Mouse (Mus musculus) cerebellum, adult 2 months (tissue): ENCODE measurements around the gene Klhl7. TPM values are rescaled to one million over a fixed set of nuclear protein-coding genes. Genes with fewer than 3 reads are reported as not detected.
A peak's percentile ranks its signal among the peaks of the same experiment; 100 is the strongest.

Experiments used
- DNase-seq, 2 experiments: peaks; one replicate each; pipeline ENCODE4 v3.0.0; 2021
- H3K27ac ChIP-seq: fragments of 200-500 bp; 2 replicates; pipeline ENCODE4 v1.5.1; 2012; ENCODE audit warnings: low read length, control low read depth, inconsistent platforms; ENCODE audit not compliant: insufficient read depth
- H3K27me3 ChIP-seq: fragments of 200-500 bp; 2 replicates; pipeline ENCODE4 v1.6.1; 2012; ENCODE audit warnings: inconsistent platforms, mild to moderate bottlenecking, low read length, moderate library complexity; ENCODE audit not compliant: control insufficient read depth, insufficient read depth
- H3K4me1 ChIP-seq: fragments of 200-500 bp; 2 replicates; pipeline ENCODE4 v1.6.1; 2011; ENCODE audit warnings: low read length; ENCODE audit not compliant: control insufficient read depth, insufficient read depth
- H3K4me3 ChIP-seq: fragments of 200-500 bp; replicated peaks from 2 replicates; pipeline ENCODE3; 2011; ENCODE audit warnings: mild to moderate bottlenecking, low read depth, low read length, control low read depth; ENCODE audit not compliant: insufficient read depth
- CTCF ChIP-seq: fragments of 200-500 bp; IDR thresholded peaks from 2 replicates; pipeline ENCODE4 v1.5.1; 2011; ENCODE audit warnings: low read depth, mild to moderate bottlenecking, control low read depth, low read length, moderate library complexity, borderline replicate concordance; ENCODE audit not compliant: insufficient read depth
- POLR2A ChIP-seq: fragments of 200-500 bp; IDR thresholded peaks from 2 replicates; pipeline ENCODE4 v1.6.1; 2011; ENCODE audit warnings: low read length, control low read depth, borderline replicate concordance; ENCODE audit not compliant: insufficient read depth
- WGBS: fragments of 180-500 bp; shearing (Covaris S2); methylation state at CpG from one replicate; pipeline ENCODE4 v1.1.7; 2018; 5-methylcytosine and 5-hydroxymethylcytosine counted together
- polyA plus RNA-seq: library from polyadenylated mRNA; depleted of rRNA; stranded (reverse); fragments of >200 nt; gene quantifications from 2 replicates; pipeline ENCODE4 v1.2.3, GENCODE M21; 2012

Gene Klhl7
- polyA plus RNA-seq, 1 experiment: 49.8 TPM

GRCm38 (mm10) chr5:24164789-24165445 lies 64.5 kb downstream of the Klhl7 start, which contains the start of gene Nupl2:
Gene Nupl2 (plus strand): TSS chr5:24164963.
- peak; percentile 96 to 98 for DNase-seq
- Histone ChIP-seq H3K4me1 (no peaks in the 10 kb centered on the region), H3K27ac (peak within 1 kb of the TSS; percentile 85), H3K4me3 (peak within 1 kb of the TSS; percentile 96), H3K27me3 (no peaks in the 10 kb centered on the region)
- TF ChIP-seq POLR2A (peak; percentile 85), CTCF (no peak)
- under 1% methylated on average over 52 of the region's 52 CpGs for WGBS

- no peaks in the 10 kb centered on the region for H3K4me1 ChIP-seq
- no peak for DNase-seq
- TF ChIP-seq POLR2A (no peak), CTCF (no peak)
- H3K27ac ChIP-seq: no peak overlapping the region
- no peak overlapping the region for H3K4me3 ChIP-seq
- WGBS: 36% methylated on average over 5 of the region's 5 CpGs
- H3K27me3 ChIP-seq: no peaks in the 10 kb centered on the region
Measured at GRCm38 (mm10) chr5:24167263-24167662, 66.9 kb downstream of the Klhl7 start.

GRCm38 (mm10) chr5:24169881-24170280 lies 69.5 kb downstream of the Klhl7 start:
- Histone ChIP-seq H3K27me3 (no peaks in the 10 kb centered on the region), H3K4me3 (no peak overlapping the region), H3K4me1 (no peaks in the 10 kb centered on the region), H3K27ac (no peak overlapping the region)
- no peak for DNase-seq
- WGBS: 93% methylated on average over 6 of the region's 6 CpGs
- TF ChIP-seq POLR2A (no peak), CTCF (no peak)

- Histone ChIP-seq H3K27ac (no peak overlapping the region), H3K27me3 (no peaks in the 10 kb centered on the region), H3K4me3 (no peak overlapping the region), H3K4me1 (no peaks in the 10 kb centered on the region)
- no peak for TF ChIP-seq CTCF
- TF ChIP-seq POLR2A: no peak
- no peak for DNase-seq
Measured at GRCm38 (mm10) chr5:24172092-24172491, 71.7 kb downstream of the Klhl7 start.

GRCm38 (mm10) chr5:24181514-24182295 lies 81.3 kb downstream of the Klhl7 start:
- no peaks in the 10 kb centered on the region for H3K27me3 ChIP-seq
- 93% methylated on average over 16 of the region's 16 CpGs for WGBS
- no peak for TF ChIP-seq POLR2A
- no peak for TF ChIP-seq CTCF
- H3K27ac ChIP-seq: no peak overlapping the region
- no peak overlapping the region for H3K4me3 ChIP-seq
- no peaks in the 10 kb centered on the region for H3K4me1 ChIP-seq
- DNase-seq: no peak

- TF ChIP-seq POLR2A (no peak), CTCF (no peak)
- no peaks in the 10 kb centered on the region for H3K27me3 ChIP-seq
- H3K27ac ChIP-seq: no peak overlapping the region
- no peak for DNase-seq
- WGBS: 95% methylated on average over 9 of the region's 9 CpGs
- no peaks in the 10 kb centered on the region for H3K4me1 ChIP-seq
- H3K4me3 ChIP-seq: no peak overlapping the region
Measured at GRCm38 (mm10) chr5:24182296-24182734, 81.9 kb downstream of the Klhl7 start.

- DNase-seq: no peak
- Histone ChIP-seq H3K4me3 (no peak overlapping the region), H3K27ac (no peak overlapping the region), H3K4me1 (no peaks in the 10 kb centered on the region), H3K27me3 (no peaks in the 10 kb centered on the region)
- WGBS: 91% methylated on average over 6 of the region's 6 CpGs
- no peak for TF ChIP-seq CTCF
- no peak for TF ChIP-seq POLR2A
Measured at GRCm38 (mm10) chr5:24183096-24183495, 82.7 kb downstream of the Klhl7 start.

- H3K4me1 ChIP-seq: no peaks in the 10 kb centered on the region
Measured at GRCm38 (mm10) chr5:24184011-24184410, 83.6 kb downstream of the Klhl7 start.

More at GRCm38 (mm10) chr5:24184011-24184410, 83.6 kb downstream of the Klhl7 start:
- no peak overlapping the region for H3K4me3 ChIP-seq
- H3K27me3 ChIP-seq: no peaks in the 10 kb centered on the region
- WGBS: 93% methylated on average over 5 of the region's 5 CpGs
- DNase-seq: no peak
- H3K27ac ChIP-seq: no peak overlapping the region
- TF ChIP-seq POLR2A (no peak), CTCF (no peak)
